Mouse (Mus musculus): Measurements from ENCODE around the gene Stap2.

The Stap2 gene

GRCm38 (mm10) chr17:56006956-56007355 lies 1.6 kb upstream of the Stap2 start:
- WGBS = 54% methylated on average over 10 of the region's 10 CpGs

- WGBS = 68% methylated on average over 3 of the region's 3 CpGs
These were observed 2.4 kb downstream of the Stap2 start for GRCm38 (mm10) chr17:56003000-56003399.

GRCm38 (mm10) chr17:55999794-56000499 lies 5.4 kb downstream of the Stap2 start:
- 25% methylated on average over 30 of the region's 30 CpGs for WGBS

- WGBS = 82% methylated on average over 15 of the region's 15 CpGs
These were observed 9.4 kb downstream of the Stap2 start for GRCm38 (mm10) chr17:55996007-55996406.

DNA sequence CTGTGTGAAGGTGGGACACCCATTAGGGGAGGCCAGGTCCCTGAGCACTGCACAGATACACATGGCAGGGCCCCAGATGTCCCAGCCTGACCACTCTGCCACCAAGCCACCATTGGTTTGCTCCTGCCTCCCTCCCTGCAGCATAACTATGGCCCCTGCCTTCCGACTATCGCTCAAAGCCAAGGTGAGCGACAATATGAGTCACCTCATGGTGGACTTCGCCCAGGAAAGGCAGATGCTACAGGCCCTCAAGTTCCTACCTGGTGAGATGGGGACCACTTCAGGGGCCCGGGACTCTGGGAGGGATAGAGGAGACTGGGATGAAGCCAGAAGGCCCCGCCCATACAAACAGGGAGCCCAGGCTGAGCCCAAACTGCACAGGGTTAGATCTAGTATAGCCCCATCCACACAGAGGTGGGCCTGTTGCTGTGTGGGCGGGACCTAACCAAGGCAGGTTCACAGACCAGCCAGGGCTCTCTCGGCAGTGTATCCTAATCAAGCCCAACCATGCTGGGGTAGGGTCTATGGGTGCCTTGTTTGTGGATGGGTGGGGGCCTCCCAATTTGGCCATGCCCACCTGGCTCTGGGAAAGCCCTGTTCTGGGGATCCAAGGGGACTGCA lies 15.0 kb downstream of the Stap2 start:
- 91% methylated on average over 8 of the region's 8 CpGs for WGBS

- 6% methylated on average over 35 of the region's 35 CpGs for whole genome bisulfite sequencing
These were observed 19.1 kb downstream of the Stap2 start, which contains the start of gene Fsd1 for GRCm38 (mm10) chr17:55986030-55986961. TSS of gene Fsd1 (plus strand) at chr17:55986509.

DNA sequence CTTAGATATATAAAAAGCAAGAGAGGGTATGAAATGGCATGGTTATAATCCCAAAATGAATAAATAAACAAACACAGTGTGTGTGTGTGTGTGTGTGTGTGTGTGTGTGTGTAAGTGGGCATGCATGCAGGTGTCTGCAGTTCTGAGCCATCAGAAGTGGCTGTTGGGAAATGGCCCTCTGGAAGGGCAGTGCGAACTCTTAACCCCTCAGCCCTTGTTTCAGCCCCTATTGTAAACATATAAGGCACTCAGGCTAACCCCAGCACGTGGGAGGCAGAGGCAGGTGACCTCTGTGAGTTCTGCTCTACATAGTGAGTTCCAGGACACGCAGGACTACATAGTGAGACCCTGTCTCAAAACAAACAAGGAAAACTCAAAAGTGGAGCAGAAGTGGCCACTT lies 28.1 kb downstream of the Stap2 start:
- WGBS = 67% methylated on average over 3 of the region's 3 CpGs

DNA sequence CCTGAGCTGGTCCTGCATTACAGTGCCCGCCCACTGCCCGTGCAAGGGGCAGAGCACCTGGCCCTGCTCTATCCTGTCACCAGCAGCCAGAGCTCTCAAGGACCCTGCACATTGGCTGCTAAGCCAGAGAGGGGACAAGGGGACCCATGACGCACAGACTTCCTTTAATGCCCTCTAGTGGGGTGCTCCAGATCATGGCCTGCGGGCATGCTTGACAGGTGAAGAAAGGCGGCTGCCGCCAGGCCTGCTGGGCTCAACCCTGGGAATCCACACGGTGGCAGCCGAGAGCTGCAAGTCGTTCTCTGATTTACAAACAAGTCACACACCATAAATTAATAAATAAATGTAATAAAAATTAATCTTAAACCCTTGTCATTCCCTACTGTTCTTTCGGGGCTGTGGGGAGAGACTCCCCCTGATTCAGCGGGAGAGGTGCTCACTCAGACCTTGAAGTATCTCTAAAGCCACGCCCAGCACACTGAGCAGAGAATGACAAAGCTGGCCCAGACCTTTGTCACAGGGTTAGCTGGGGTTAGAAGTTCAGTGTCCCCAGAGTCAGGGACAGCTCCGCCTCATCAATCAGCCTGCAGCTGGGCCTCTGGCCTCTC lies 29.0 kb downstream of the Stap2 start:
- 20% methylated on average over 13 of the region's 13 CpGs for WGBS

- 36% methylated on average over 22 of the region's 22 CpGs for WGBS
These were observed 33.9 kb downstream of the Stap2 start for GRCm38 (mm10) chr17:55971453-55971852.

- 8% methylated on average over 54 of the region's 55 CpGs for WGBS
These were observed 35.2 kb downstream of the Stap2 start, which contains the start of gene Shd for GRCm38 (mm10) chr17:55969966-55970891. TSS of gene Shd (plus strand) at chr17:55970467.

DNA sequence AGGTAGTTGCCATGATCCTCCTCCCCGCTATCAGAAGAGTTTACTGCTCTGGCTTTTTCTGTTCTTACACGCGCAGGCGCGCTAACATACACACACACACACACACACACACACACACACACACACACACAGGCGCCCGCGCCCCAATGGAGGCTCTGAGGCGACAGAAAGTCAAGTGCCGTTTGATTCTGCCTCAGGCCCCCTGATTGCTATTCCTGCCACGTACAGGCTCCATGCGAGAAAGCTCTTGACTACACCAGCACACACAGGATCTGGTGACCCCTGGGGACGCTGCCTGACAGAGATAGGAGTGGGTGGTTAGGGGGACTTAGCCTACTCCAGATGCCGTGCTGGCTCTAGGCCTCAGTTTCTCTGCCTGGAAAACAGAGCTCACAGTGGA lies 35.8 kb downstream of the Stap2 start:
- WGBS = 40% methylated on average over 14 of the region's 14 CpGs

- 82% methylated on average over 7 of the region's 7 CpGs for WGBS
These were observed 37.2 kb downstream of the Stap2 start for GRCm38 (mm10) chr17:55968210-55968609.

- WGBS = 95% methylated on average over 4 of the region's 4 CpGs
These were observed 38.2 kb downstream of the Stap2 start for GRCm38 (mm10) chr17:55967186-55967585.

DNA sequence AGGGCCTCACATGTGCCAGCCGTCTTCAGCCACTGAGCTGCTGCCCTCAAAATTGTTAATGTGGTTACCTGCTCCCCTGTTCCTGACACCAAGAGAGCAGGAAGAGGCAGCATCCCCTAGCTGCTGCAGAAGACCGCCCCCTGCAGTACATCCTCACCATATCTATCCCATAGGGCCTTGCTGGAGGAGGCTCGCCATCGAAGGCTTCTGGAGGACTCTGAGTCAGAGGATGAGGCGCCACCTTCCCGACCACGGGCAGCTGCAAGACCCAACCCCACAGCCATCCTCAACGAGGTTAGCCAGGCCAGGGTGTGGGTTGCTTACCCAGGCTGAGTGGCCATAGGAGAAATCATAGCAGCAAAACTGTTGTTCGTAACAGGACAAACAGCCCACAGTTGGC lies 40.4 kb downstream of the Stap2 start:
- WGBS = 85% methylated on average over 9 of the region's 9 CpGs

DNA sequence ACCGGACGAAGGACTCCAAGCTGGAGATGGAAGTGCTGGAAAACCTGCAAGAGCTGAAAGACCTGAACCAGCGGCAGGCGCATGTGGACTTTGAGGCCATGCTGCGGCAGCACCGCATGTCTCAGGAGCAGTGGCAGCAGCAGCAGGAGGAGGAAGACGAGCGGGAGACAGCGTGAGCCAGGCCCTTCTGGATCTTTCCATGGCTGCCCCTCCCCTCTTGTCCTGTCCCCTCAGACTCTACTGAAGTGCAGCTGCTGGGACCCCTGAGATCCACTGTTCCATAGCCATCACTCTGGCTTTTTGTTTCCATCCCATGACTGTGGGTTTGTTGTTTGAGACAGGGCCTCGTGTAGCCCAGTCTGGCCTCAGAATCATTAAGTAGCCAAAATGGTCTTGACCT lies 40.9 kb downstream of the Stap2 start:
- WGBS = 94% methylated on average over 10 of the region's 10 CpGs

GRCm38 (mm10) chr17:55963171-55963570 lies 42.2 kb downstream of the Stap2 start:
- WGBS = 79% methylated on average over 14 of the region's 14 CpGs

DNA sequence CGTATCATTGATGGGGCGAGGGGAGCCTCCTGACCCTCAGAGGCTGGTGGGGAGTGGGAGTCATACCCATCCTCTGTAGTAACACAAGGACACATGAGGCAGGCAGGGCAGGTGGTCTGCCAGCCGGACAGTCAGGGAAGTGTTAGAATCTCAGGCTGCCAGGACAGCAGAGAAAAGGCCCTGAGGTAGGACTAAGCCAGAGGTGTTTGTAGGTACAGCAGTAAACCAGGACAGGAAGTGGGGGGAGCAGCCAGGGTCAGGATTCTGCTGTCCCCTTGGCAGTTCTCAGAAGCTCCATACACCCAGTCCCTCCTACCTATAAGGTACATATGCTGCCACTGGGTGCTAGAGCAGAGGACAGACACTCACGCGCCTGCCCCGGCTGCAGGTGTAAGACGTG lies 43.8 kb downstream of the Stap2 start:
- WGBS = 94% methylated on average over 7 of the region's 7 CpGs

DNA sequence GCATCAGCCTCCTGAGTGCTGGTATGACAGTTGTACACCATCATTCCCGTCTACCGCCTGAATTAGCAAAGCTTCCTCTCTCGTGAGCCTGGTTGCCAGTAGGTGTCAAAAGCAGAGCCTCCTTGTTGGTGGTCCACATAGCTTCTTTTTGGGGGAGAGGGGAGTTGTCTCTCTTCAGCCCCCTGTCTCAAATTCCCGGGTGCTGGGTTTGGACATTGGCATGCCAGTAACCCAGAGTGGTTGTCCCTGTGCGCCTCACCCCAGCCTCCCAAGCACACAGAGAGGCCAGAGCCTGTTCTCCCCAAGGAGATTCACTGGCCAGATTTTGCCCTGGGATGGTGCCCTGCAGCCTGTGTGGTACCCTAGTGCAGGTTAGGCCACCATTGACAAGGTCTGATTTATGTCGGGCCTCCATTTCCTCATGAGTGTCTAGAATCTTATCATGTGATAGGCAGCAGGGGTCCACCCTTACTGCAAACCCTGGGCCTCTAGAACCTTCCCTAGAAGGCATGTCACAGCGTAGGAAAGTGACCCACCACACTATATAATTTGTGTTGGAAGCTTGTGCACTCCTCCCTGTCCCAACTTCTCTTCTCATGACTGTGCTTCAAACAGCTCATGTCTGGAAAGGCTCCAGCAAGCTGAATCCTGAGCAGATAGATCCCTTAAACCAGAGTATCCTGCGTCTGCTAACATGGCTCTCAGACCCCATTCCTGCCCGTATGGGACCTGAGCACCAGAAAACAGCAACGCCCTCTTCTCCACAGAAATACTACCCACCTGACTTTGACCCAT lies 45.2 kb downstream of the Stap2 start:
- 69% methylated on average over 10 of the region's 10 CpGs for WGBS

- WGBS = under 1% methylated on average over 46 of the region's 46 CpGs
These were observed 46.3 kb downstream of the Stap2 start, which contains the start of gene Yju2 for GRCm38 (mm10) chr17:55958918-55959728. TSS of gene Yju2 (plus strand) at chr17:55959099.

Data from cerebral cortex, adult 2 months (tissue).